Mouse (Mus musculus) MEL (cell line): ENCODE data around the gene Gm10024.

Experiments
- CHD1 ChIP-seq: IDR thresholded peaks from 2 replicates; pipeline ENCODE4 v1.6.1; 2012; ENCODE audit warnings: low read depth, mild to moderate bottlenecking, inconsistent platforms, low read length, improper control_type of control experiment
- CTCF ChIP-seq, 3 experiments: IDR thresholded peaks in 2 of 3; conservative IDR thresholded peaks in 1 of 3; 2 replicates each; pipeline ENCODE4 v1.5.1; 2011 to 2012; ENCODE audit warnings: low read length in 3 of 3, low read depth in 2 of 3, mild to moderate bottlenecking in 2 of 3, improper control_type of control experiment in 1 of 3, inconsistent platforms in 1 of 3, mixed read lengths in 1 of 3, moderate library complexity in 1 of 3; ENCODE audit not compliant: control insufficient read depth in 1 of 3, insufficient read depth in 1 of 3, poor library complexity in 1 of 3, severe bottlenecking in 1 of 3
- GATA1 ChIP-seq: IDR thresholded peaks from 2 replicates; pipeline ENCODE4 v1.6.1; 2011; ENCODE audit warnings: low read depth, low read length, improper control_type of control experiment
- MAX ChIP-seq: IDR thresholded peaks from 2 replicates; pipeline ENCODE4 v1.6.1; 2011; ENCODE audit warnings: low read length, improper control_type of control experiment
- NELFE ChIP-seq: IDR thresholded peaks from 2 replicates; pipeline ENCODE4 v1.6.1; 2011; ENCODE audit warnings: low read depth, low read length, improper control_type of control experiment
- POLR2A ChIP-seq, 2 experiments: IDR thresholded peaks; 2 replicates each; pipeline ENCODE4 v1.6.1; 2011 to 2012; ENCODE audit warnings: low read length in 2 of 2, mild to moderate bottlenecking in 2 of 2, control low read depth in 1 of 2, improper control_type of control experiment in 1 of 2, low read depth in 1 of 2, moderate library complexity in 1 of 2; ENCODE audit not compliant: control insufficient read depth in 1 of 2, insufficient read depth in 1 of 2, poor library complexity in 1 of 2

DNA sequence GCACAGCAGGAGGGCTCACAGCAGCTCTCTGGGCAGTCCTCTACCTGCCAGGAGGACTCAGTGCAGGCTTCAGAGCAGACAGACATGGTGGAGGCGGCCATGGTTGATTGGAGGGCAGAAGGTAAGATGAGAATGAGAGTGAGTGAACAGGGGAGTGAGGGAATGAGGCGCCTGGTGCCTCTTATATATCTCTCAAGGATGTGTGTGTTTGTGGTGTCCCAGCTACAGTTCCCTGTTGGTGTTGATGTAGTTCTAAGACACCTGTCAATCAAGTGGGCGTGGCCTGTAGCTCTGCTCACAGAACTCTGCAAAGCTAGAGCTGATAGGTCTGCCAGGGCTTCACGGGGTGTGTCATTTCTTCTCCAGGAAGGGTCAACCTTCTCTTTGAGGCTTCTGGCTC is 14.1 kb upstream of the Gm10024 start, which contains the start of gene Gm9508:
- TF ChIP-seq GATA1 (no peak), CTCF (IDR thresholded peaks at IDR 0.05 in 2 of 3, conservative IDR thresholded peaks at IDR 0.05 in 1 of 3; ENCODE audit: control insufficient read depth in 1 of 3, insufficient read depth in 1 of 3, low read depth in 2 of 3, low read length in 3 of 3, poor library complexity in 1 of 3, severe bottlenecking in 1 of 3) (no peak), POLR2A (IDR thresholded peaks at IDR 0.05; ENCODE audit: control insufficient read depth in 1 of 2, insufficient read depth in 1 of 2, low read depth in 1 of 2, low read length in 2 of 2, poor library complexity in 1 of 2) (no peak), NELFE (no peak), CHD1 (no peak), MAX (no peak)
